Mouse (Mus musculus) testis, postnatal 10 days (tissue): Measurements from ENCODE around the gene Hapln4.
"Not testable (repeated sequence)": the region's sequence is repeated elsewhere in the genome, so short reads cannot be mapped to it uniquely, and the experiment has no call there.

Source experiments
- DNase-seq: peaks from one replicate; pipeline ENCODE4 v3.0.0; 2021; ENCODE audit warnings: low spot score

The Hapln4 gene

DNA sequence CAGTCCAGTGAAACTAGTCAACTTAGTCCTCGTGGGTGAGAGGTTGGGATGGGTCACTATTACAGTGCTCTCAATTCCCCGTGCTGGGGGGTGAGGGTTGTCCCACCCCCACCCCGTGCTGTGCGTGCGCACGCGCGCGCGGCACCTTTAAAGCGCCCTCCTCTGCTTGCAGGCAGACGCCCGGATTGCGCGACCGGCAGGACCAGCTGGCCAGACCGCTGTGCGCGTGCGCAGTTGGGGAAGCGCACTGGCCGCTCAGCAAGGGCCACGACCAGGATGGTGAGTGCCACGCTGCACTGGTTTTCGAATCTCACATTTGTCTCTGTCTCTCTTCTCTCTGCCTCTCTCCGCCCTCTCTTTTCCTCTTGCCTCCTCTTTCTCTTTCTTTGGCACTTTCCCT, at the start of gene Hapln4:
Gene Hapln4, plus strand, starts transcription at position 173 of the 400 bp plus-strand sequence.
- DNase-seq: peak; percentile 65

DNA sequence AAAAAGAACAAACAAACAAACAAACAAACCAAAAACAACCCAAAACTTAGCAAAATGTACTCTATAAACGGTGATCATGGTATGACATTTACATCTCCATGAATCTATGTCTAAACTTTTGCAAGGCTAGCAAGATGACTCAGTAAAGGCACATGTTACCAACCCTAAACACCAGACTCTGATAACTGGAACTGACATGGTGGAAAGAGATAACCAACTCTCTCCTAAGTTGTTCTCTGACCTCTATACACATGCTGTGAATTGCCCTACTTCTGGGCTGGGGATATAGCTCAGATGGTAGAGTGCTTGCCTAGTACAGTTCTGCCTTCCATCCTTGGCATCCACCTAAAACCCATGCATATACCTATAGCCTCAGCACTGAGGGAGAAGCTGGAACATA, 45.3 kb upstream of the Hapln4 start:
- DNase-seq: no peak

DNA sequence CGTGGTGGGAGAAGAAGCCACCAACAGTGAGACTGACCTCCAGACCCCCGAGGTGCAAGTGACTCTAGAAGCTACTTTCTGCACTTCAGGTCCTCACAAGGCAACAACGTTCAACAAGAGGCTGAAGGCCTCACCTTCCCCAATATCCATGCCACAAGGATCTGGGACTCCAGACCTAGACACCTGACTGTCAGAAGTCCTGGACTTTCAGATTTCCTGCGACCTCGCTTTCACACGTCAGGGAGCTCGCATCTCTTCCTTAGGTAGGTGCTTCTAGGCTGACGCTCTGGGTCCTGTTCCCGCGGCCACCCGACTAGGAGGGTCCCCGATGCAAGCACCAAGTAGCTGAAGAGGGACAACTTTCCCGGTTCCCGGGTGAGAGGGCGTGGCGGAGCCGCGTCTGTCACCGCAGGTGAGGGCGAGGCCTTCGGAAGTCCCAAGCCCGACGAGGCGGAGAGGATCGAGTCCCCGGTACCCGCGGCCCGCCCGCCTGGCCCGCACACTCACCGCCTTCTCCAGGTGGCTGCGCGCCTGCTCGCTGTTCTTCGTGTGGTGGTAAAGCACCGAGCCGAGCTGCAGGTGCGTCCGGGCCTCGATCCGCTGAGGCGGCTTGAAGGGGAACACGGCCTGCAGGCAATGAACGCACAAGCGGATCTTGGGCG, 41.2 kb upstream of the Hapln4 start:
- peak; percentile 70 for DNase-seq

DNA sequence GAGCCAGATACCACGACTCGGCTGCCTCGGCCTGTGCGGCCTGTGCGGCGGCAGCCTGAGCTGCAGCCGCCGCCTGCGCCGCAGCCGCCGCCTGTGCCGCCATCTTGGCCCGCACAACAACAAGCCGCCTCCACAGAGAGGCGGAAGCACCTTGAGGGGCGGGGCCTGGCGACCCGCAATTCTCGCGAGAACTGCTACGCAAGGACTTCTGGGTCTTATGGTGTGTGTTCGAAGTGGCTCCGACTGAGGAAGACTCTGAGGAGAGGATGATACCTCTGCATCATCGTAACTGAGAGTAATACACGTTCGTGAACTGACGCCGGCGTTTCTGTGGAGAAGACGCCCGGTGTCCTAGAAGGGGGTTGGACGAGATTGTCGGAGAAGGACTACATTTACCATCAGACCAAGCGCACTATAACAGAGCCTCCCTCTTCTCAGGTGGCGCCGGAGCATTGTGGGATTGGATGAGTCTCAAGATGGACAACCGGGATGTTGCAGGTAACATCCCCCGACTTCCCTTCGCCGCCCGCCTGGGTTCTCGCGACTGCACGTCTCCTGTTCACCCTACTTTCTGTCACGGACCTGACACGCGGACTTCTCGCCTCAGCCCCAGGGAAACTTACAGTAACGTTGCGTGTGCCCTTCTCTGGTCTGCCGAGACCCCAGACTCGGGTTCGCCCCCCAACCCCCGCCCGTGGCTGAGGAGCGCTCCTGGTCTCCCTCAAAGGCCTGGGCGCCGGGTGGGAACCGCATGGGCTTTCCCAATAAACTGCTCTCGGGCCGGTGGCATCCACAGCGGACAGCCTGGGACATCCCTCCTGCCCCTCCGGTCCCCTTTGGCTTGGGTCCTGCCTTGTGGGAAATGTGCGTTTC, 40.4 kb upstream of the Hapln4 start, which contains the start of the genes Mau2 and Sugp1:
Gene Mau2, minus strand, starts transcription at position 152 of the 873 bp plus-strand sequence.
Gene Sugp1, plus strand, starts transcription at position 231 of the 873 bp plus-strand sequence.
- peak; percentile 98 for DNase-seq

DNA sequence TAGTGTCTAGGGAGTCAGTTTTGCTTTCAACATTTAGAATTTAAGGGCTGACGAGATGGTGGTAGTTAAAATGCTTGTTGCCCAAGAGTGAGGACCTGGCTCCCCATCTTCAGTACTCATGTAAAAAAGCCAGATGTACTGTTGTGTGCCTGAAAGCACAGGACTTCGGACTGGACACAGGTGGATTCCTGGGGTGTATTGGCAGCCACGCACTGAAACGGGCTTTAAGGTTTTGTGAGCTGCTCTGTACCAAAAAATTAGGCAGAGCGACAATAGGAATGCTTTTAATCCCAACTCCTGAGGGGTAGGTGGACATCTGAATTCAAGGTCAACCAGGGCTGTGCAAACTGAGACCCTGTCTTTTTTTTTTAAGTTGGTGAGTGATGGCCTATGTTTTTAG, 39.3 kb upstream of the Hapln4 start:
- DNase-seq: no peak

DNA sequence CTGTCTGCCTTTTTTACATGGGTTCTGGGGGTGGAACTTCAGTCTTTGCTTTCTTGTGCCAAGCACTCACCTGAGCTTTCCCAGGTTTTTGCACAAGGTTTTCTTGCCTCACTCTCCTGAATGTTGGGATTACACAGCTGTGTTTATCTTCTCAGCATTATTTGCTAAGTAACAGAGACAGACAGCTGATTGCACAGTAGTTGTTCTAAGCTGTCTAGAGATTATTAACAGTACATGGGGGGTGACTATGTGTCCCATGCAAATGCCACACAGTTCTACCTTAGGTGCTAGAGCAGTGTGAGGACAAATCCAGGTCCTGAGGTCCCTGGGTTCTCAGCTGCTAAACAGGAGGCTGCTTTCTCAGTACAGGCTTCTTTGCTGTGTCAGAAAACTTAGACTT, 33.6 kb upstream of the Hapln4 start:
- DNase-seq: no peak

DNA sequence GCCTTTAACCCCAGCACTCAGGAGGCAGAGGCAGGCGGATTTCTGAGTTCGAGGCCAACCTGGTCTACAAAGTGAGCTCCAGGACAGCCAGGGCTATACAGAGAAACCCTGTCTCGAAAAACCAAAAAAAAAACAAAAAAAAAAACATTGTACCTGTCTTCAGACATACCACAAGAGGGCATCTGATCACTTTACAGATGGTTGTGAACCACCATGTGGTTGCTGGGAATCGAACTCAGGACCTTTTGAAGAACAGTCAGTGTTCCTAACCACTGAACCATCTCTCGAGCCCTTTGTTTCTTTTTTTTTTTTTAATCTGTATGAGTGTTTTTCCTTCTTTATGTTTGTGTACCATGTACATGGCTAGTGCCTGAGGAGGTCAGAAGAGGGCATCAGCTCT, 32.8 kb upstream of the Hapln4 start:
- DNase-seq: not testable (repeated sequence)

DNA sequence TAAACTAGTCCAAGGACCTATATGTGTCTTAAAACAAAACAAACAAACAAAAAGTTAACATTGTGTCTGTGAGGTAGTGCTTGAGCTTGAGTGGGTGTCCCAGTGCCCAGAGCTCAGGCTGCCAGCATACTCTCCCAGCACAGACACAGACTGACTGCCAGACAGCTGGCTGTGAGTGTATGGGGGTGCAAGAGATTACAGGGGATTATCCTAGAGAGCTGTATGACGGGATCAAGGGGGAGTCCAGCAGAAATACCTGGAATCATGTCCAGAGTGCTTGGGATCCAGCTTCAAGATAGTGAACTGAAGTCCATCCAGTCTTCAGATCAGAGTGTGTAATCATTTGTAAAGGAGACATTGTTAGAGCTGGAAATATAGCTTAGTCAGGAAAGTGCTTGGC, 25.5 kb upstream of the Hapln4 start:
- no peak for DNase-seq

DNA sequence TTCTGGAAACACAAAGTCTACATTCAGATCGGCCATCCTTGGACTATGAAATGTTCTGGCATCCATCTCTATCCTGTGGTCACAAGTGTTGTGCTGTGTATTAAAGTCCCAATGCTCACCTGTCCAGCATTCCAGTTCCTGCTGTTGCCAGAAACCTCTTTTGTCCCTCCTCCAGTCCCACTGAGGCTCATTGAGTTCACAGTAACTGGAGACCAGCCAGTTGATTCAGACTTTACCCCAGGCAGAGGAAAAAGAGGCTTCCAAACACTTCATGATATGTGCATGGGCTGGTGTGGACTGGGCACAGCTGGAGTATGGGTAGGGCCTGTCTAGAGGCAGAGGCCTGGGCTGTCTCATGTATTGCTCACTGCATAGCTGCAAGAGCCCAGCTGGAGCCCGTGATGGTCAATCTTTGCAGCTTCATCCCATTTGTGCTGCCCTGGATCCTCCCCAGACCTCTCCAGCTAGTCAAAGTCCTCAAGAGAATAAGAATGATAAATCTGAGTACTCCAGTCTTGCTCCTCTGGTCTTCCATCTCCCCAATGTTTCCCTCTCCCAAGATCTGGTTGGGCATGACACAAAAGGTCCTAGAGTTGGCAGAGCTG, 11.3 kb upstream of the Hapln4 start:
- no peak for DNase-seq

DNA sequence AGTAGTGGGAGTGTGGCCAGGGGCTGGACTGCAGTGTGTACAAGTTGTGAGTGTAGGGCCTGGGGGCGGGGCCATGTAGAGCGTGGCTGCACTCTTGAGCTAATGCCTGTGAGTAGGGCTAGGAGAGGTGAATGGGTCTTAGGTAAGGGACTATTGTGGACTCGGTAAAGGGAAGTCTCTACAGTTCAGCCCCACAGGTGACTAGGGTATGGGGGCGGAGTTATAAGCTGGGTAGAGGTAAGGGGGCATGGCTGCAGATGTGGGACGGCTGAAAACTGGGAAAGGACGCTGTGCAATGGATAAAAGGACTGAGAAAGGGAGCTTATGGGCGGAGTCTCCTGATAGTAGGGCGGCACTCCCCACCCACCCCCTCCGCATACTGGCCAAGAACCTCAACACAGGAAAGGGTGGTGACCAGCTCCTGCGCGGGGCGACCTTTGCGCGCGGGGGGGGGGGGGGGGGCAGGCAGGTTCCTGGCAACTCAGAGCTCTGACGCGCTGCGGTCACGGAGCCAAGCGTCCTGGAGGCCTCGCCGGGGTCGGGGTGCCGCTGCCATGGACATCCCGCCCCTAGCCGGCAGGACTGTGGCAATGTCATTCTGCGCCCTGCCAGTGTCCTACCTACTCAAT, 10.7 kb upstream of the Hapln4 start, which contains the start of gene Tm6sf2:
Gene Tm6sf2, plus strand, starts transcription at position 484 of the 629 bp plus-strand sequence.
- DNase-seq: peak; percentile 69

DNA sequence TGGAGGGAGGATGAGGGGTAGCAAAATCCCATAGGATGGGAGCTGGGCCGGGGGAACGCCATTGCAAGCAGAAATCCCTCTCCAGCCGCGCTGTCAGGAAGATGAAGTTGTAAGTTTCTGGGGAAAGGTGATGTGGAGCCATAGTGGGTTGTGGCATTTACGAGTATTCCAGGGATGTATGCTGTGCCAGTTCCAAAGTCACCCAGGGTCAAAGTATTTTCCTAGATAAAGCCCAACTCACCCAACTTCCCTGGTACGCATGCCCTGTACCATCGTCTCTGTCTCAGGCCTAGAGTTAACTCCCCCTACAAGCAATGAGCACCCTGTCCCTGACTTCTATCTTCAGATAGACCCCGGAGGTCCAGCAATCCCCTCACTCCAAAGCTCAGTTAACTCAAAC, 10.1 kb upstream of the Hapln4 start:
- DNase-seq: no peak

DNA sequence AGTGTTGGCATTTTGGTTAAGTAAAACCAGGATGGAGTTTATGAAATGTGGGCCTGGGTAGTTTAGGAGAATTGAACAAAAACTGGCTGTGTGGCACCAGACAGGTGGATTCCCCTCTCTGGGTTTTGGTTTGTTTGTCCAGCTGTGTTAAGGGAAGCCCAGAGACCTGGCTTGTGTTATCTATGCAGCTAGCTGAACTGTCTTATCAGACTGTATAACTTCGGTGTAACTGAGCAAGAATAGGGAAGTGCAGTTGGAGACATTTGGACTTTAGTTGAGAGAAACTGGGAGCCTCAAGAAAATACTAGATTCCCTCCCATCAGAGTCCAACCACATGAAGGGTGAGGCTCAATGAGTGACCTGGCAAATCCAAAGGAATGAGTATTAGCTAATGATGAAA, 9.6 kb upstream of the Hapln4 start:
- no peak for DNase-seq

DNA sequence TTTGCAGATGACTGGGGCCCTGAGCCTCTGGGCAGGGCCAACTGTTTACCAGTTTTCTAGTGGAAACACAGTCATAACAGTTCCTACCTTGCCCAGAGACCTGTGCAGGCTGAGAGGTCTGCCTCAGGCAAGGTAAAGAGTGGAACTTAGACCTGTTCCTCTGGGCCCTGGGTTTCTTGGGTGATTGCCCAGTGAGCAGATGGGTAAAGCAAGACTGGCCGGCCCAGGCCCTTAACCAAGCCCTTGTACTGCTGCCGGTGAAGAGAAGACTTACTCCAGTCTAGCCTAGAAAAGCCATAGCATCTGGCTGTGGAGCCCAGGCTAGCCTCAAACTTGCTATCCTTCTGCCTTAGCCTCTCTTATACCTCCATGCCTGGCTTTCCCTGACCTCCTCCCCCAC, 1.3 kb upstream of the Hapln4 start:
- no peak for DNase-seq

DNA sequence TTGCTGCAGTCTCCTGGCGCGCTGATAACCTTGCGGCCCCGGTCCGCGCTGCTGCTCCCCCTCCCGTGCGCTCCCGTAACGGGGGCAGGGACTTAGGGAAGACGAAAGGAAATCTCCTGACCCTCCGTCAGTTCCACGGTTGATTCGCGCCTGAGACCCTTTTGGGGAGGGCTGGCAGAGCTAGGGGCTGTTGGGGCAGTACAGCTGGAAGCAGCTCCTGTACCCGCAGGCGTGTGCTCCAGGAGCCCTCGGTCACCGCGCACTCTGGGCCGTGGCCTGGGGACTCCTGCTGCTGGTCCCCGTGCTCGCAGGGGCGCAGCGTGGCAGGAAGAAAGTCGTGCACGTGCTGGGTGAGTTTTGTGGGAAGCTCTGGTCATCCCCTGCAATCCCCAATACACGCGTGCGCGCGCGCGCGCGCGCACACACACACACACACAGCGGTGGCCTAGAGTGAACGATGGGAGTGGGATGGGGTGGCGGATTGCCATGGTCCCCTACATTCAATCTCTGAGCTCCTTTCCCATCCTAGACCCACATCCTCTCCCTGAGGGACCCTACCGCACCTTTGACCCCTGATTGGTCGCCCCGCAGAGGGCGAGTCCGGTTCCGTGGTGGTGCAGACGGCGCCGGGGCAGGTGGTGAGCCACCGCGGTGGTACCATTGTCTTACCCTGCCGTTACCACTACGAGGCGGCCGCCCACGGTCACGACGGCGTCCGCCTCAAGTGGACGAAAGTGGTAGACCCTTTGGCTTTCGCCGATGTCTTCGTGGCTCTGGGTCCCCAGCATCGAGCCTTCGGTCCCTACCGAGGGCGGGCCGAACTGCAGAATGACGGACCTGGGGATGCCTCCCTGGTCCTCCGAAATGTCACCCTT, 1.2 kb downstream of the Hapln4 start:
- no peak for DNase-seq

DNA sequence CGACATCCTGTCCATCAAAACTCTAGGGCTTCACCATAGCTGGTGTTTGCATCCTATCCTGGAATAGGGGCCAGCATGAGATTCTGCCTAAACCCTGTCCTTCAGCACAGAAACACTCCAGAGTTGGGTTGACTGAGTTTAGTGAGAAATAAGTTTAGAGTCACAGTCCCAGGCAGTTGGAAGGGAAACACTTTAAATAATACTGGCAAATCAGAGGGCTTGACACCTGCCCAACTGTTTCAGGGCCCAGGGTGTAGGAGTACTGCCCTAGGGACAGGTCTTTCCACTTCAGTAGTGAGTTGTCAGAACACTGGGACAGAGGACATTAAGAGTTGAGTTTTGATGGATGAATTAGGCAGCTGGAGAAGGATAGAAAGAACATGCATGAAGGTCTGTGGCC, 2.9 kb downstream of the Hapln4 start:
- no peak for DNase-seq

DNA sequence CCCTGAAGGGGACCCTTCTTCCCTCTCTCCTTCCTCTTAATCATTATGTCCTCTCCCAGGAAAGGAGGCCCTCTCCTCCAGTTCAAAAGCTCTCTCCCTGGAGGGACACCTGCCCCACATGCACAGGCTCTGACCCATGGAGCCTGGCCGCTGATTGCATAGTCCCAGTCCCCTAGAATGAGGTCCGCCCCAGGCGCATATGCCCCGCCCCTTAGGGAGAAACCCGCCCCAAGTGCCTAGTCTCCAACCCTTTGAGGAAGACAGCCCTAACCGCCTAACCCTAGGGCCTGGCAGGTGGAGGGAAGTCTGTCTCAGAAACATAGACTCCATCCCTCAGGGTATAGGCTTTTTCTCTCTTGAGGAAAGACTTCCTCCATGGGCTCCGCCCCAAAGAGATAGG, 4.0 kb downstream of the Hapln4 start:
- DNase-seq: no peak

DNA sequence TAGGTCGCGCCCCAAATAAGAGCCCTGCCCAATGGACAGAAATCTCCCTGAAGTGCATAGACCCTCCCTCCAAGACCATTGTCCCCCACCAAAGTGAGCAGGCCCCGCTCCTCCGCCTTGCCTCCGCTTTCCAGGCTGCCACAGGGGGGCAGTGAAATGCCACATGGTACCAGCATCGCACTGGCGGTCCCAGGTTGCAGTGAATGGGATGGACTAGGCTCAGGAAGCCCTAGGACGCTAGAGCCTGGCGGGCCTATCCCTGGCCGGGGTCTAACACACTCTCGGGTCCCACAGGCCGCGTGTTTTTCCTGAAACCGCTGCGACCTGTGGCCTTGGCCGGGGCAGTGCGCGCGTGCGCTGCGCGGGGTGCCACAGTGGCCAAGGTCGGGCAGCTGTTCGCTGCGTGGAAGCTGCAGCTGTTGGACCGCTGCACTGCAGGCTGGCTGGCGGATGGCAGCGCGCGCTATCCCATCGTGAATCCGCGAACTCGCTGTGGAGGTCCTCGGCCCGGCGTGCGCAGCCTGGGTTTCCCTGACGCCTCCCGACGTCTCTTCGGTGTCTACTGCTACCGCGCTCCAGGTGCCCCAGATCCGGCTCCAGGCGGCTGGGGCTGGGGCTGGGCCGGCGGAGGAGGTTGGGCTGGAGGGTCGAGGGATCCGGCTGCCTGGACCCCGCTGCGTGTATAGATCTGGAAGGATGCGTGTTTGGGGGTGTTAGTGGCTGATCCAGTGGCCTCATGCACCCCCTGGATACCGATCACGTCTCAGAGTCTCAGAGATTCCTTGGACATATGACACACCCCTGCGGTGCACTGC, 4.8 kb downstream of the Hapln4 start:
- DNase-seq: peak; percentile 62

DNA sequence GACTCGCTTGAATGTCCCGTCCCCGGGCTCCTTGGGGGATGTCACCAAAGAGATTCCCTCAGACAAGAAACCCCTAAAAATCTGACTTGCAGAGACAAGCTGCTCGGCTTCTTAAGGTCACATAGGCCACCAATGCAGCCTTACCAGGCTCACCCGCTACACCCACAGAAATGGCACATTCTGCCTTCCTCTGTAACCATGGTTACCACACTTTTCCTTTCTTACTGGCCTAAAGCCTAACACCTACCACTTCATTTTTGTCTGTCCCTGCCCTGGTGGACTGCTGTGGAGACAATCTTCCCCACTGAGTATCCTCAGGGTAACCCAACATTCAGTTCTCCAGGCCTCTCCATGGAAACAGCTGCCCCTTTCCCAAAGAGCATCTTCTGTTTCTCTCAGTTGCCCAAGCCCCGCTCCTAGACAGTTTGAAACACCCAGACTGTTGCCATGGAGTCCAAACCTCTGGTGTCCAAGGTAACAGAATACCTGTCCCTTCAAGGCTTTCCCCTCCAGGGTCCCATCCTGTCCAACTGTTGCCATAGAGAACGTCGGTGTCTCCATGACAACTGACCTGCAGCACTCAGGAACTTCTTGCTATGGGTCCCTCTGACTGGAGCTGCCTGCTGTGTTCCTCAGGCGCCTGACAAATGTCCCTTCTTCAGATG, 6.2 kb downstream of the Hapln4 start:
- DNase-seq: no peak

DNA sequence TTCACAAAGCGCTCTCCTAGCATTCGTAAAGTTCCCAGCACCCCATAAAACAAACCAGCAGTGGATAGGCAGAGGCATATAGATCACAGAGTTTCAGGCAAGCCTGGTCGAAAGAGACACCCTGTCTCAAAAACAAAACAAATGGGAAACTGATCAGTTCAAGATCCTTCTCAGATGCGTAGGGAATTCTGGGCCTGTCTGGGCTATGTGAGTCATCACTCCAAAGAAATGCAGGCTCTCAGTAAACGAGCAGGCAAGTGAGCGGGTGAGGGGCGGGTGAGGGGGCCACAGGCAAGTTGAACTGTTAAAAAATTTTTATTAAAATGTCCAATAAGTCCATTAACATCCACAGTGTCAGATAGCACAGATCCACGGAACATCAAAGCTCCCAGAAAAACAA, 9.5 kb downstream of the Hapln4 start:
- no peak for DNase-seq

DNA sequence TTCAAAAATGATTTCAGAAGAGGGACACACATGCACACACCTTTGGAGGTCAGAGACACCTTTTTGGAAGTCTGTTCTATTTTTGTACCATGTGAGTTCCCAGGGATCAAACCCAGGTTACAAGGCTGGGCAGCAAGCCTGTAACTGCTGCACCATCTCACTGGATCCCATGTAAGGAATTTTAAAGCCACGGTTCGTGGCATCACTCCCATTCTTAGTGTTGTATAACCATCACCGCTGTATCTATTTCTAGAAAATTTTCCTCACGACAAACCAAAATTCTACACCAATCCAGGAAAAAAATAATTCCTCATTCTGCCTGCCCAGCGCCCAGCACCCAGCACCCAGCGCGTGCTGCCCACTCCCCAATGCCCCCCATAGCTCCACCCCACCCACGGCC, 16.0 kb downstream of the Hapln4 start:
- no peak for DNase-seq
